Mouse (Mus musculus) erythroblast, embryonic 14.5 days (primary cell): ENCODE measurements around the gene Smarcd1. TPM values are rescaled to one million over a fixed set of nuclear protein-coding genes. Genes with fewer than 3 reads are reported as not detected.

ENCODE experiments used
- H3K27me3 ChIP-seq: 2 replicates; pipeline ENCODE4 v1.6.1; 2012; ENCODE audit warnings: inconsistent platforms; ENCODE audit not compliant: control insufficient read depth
- H3K36me3 ChIP-seq: 2 replicates; pipeline ENCODE4 v1.6.1; 2012; ENCODE audit warnings: mild to moderate bottlenecking, inconsistent platforms; ENCODE audit not compliant: control insufficient read depth
- H3K4me1 ChIP-seq: 2 replicates; pipeline ENCODE4 v1.6.1; 2012; ENCODE audit warnings: inconsistent platforms; ENCODE audit not compliant: control insufficient read depth
- H3K4me3 ChIP-seq: replicated peaks from 2 replicates; pipeline ENCODE3; 2012; ENCODE audit warnings: moderate library complexity, mild to moderate bottlenecking, inconsistent platforms
- H3K9me3 ChIP-seq: 2 replicates; pipeline ENCODE4 v1.6.1; 2012; ENCODE audit warnings: low read length, inconsistent platforms, mixed read lengths; ENCODE audit not compliant: control insufficient read depth
- GATA1 ChIP-seq: IDR thresholded peaks from 2 replicates; pipeline ENCODE4 v1.6.1; 2012; ENCODE audit warnings: low read length, inconsistent platforms, mixed read lengths
- TAL1 ChIP-seq: IDR thresholded peaks from 3 replicates; pipeline ENCODE4 v1.6.1; 2012; ENCODE audit warnings: low read length, inconsistent platforms, mixed read lengths
- polyA plus RNA-seq: library from polyadenylated mRNA; stranded (reverse); fragments of >175 nt; gene quantifications from 2 replicates; pipeline ENCODE4 v1.2.3, GENCODE M21; 2012

Gene Smarcd1
- 1.9 and 2.0 TPM in 2 replicates for polyA plus RNA-seq

GRCm38 (mm10) chr15:99701999-99702900, at the start of gene Smarcd1:
Gene Smarcd1 (plus strand): TSS chr15:99702129.
- no peak for TF ChIP-seq GATA1
- no peak for TF ChIP-seq TAL1
- Histone ChIP-seq H3K9me3 (no peaks in the 10 kb centered on the region), H3K36me3 (peaks cover 25% of the 10 kb centered on the region), H3K4me1 (peaks cover 36% of the 10 kb centered on the region), H3K4me3 (peak within 1 kb of the TSS; percentile 84), H3K27me3 (peaks cover 13% of the 10 kb centered on the region)

- no peak overlapping the region for H3K4me3 ChIP-seq
- peaks cover 7% of the 10 kb centered on the region for H3K9me3 ChIP-seq
- TF ChIP-seq TAL1 (no peak), GATA1 (no peak)
- H3K36me3 ChIP-seq = peaks cover 20% of the 10 kb centered on the region
- peaks cover 61% of the 10 kb centered on the region for H3K27me3 ChIP-seq
- H3K4me1 ChIP-seq = peaks cover 42% of the 10 kb centered on the region
Measured at GRCm38 (mm10) chr15:99653291-99653690, 48.6 kb upstream of the Smarcd1 start.

DNA sequence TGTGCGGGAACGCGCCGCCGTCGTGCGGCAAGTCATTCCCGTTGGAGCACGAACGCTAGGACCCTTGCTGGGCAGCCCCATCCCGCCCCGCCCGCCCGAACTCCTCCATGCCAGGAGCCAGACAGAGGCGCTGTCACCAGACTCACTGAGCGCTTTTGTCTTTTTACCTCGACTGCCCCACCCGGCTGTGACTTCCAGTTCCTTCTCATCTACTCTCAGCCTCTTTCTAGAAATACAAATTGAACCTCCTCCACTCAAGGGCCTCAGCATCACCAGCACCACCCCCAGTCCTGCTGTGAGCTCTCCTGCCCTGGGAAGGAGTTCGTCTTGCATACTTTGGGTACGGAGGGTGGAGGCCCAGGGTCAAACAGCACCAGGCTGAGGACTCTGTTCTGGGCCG, 48.1 kb upstream of the Smarcd1 start:
- Histone ChIP-seq H3K4me1 (peaks cover 38% of the 10 kb centered on the region), H3K4me3 (no peak overlapping the region), H3K9me3 (peaks cover 7% of the 10 kb centered on the region), H3K27me3 (peaks cover 67% of the 10 kb centered on the region), H3K36me3 (peaks cover 15% of the 10 kb centered on the region)
- no peak for TF ChIP-seq GATA1

DNA sequence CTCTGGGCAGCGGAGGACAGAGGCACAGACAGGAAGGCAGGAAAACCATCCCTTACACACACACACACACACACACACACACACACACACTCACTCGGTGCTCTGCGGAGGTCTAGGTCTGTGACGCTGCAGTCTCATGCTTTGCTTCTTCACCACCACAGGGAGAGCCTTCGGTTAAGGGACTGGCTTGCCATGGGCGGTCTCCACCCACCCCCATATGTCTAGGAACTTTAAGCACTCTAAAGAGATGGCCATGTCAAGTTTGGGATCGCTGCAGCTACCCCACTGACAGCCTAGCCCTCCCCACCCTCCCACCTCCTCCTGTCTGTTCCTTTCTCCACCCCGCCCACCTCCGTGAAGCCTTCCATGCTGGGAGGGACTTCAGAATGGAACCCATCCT, 46.0 kb upstream of the Smarcd1 start:
- Histone ChIP-seq H3K4me3 (no peak overlapping the region), H3K9me3 (peaks cover 7% of the 10 kb centered on the region), H3K36me3 (no peaks in the 10 kb centered on the region), H3K4me1 (peaks cover 20% of the 10 kb centered on the region), H3K27me3 (peaks cover 81% of the 10 kb centered on the region)
- TF ChIP-seq GATA1 (no peak), TAL1 (no peak)

DNA sequence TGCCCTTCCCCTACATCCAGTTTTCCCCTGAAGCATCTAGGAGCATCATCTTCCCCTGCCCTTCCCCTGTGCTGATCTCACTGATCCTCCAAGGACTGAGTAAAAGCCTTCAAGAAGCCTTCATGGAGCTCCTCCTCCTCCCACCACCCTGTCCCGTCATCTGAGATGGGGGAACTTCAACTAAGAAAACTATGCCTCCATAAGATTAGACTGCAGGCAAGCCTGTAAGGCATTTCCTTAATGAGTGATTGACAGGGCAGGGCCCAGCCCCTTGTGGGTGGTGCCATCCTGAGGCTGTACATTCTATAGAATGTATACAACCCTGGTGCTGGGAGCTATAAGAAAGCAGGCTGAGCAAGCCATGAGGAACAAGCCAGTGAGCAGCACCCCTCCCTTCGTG, 43.5 kb upstream of the Smarcd1 start:
- no peak for TF ChIP-seq TAL1
- no peak for TF ChIP-seq GATA1
- peaks cover 11% of the 10 kb centered on the region for H3K4me1 ChIP-seq
- peaks cover 7% of the 10 kb centered on the region for H3K9me3 ChIP-seq
- no peak overlapping the region for H3K4me3 ChIP-seq
- H3K36me3 ChIP-seq = no peaks in the 10 kb centered on the region
- peaks cover 92% of the 10 kb centered on the region for H3K27me3 ChIP-seq

- TF ChIP-seq TAL1 = no peak
- TF ChIP-seq GATA1 = no peak
- no peak overlapping the region for H3K4me3 ChIP-seq
- H3K9me3 ChIP-seq = no peaks in the 10 kb centered on the region; the same call in 1 of the 2 replicates
- H3K4me1 ChIP-seq = peaks cover 34% of the 10 kb centered on the region
- H3K36me3 ChIP-seq = no peaks in the 10 kb centered on the region
- H3K27me3 ChIP-seq = peaks cover 89% of the 10 kb centered on the region
Measured at GRCm38 (mm10) chr15:99661121-99661830, 40.7 kb upstream of the Smarcd1 start.

GRCm38 (mm10) chr15:99662371-99662770, 39.6 kb upstream of the Smarcd1 start:
- Histone ChIP-seq H3K9me3 (peaks cover 4% of the 10 kb centered on the region), H3K36me3 (no peaks in the 10 kb centered on the region), H3K4me1 (peaks cover 35% of the 10 kb centered on the region), H3K27me3 (peaks cover 90% of the 10 kb centered on the region), H3K4me3 (no peak overlapping the region)
- TF ChIP-seq TAL1 (no peak), GATA1 (no peak)

GRCm38 (mm10) chr15:99663964-99664599, 37.8 kb upstream of the Smarcd1 start:
- H3K9me3 ChIP-seq = peaks cover 6% of the 10 kb centered on the region
- H3K36me3 ChIP-seq = no peaks in the 10 kb centered on the region
- peak overlapping the region; percentile 17 for H3K4me3 ChIP-seq
- H3K4me1 ChIP-seq = peaks cover 38% of the 10 kb centered on the region
- TF ChIP-seq TAL1 = no peak
- TF ChIP-seq GATA1 = no peak
- H3K27me3 ChIP-seq = peaks cover 90% of the 10 kb centered on the region
